Mouse (Mus musculus): ENCODE measurements at regions not wholly inside any gene's neighbourhood (a gene's known extent, or its start where the extent isn't known, plus 50 kb on each side); places are given as distances from the start of the nearest gene placed in this dataset.
A peak's percentile ranks its signal among the peaks of the same experiment; 100 is the strongest.

- Histone ChIP-seq H3K4me1 (ENCODE audit: control insufficient read depth, insufficient read depth, low read length) (peaks cover 3% of the 10 kb centered on the region), H3K4me2 (ENCODE audit: low read depth, low read length) (no peak overlapping the region), H3K36me3 (ENCODE audit: control insufficient read depth, insufficient read depth, low read length) (no peaks in the 10 kb centered on the region), H3K4me3 (ENCODE audit: low read depth, low read length) (no peak overlapping the region), H3K9me3 (ENCODE audit: control insufficient read depth, low read length) (no peaks in the 10 kb centered on the region), H3K27me3 (replicated peaks; ENCODE audit: control insufficient read depth, insufficient read depth, low read length) (no peaks in the 10 kb centered on the region), H3K9ac (ENCODE audit: low read depth, low read length) (no peak overlapping the region), H3K27ac (replicated peaks; ENCODE audit: low read depth, low read length) (no peak overlapping the region)
- no peak for ATAC-seq (ENCODE audit: low read depth)
- no peak for DNase-seq (ENCODE audit: low spot score)
- 63% methylated on average over 5 of the region's 5 CpGs for WGBS
Observed at GRCm38 (mm10) chr13:112193676-112194075, 94.6 kb upstream of the Ankrd55 start.

DNA sequence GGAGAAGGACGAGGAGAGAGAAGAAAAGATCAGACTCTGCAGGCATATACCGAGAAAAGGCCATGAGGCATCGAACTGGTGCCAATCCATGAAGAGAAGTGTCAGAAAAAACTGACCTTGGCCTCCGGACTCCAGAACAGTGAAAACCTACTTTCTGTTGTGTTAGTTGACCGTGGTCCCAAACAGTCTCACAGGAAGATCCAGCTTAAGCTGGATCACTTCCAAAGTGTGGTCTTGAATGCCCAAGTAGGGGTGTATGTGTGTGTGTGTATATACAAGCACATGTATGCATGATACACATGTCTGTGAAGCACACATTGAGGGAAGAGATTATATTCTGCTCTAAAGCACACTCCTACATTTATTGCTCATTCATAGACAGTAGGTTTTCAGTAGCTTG lies 93.3 kb upstream of the Ankrd55 start:
- 76% methylated on average over 5 of the region's 5 CpGs for WGBS

DNA sequence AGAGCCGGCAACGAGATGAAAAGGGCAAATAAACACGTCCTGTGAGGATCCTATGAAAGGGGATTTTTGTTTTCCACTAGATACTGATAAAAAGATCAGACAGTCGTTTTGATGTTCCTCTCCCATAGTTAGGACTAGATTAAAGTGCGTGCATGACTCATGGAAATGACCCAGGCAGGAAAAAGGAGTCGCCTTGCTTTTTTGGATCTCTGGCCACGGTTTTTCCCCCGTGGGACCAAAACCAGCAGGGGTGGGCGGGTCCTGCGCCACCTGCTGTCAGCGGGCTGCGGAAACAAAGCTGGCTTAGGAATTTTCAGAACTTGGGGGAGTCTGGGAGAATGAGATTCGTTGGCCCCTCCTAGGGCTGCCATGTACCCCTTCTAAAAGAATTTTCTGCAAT lies 91.5 kb upstream of the Ankrd55 start:
- whole genome bisulfite sequencing, result 3% methylated on average over 13 of the region's 13 CpGs
- no peaks in the 10 kb centered on the region; the same call in 1 of the 2 replicates for H3K4me1 ChIP-seq (ENCODE audit: control insufficient read depth, insufficient read depth, low read length)
- no peak for ATAC-seq (ENCODE audit: low read depth)
- 0 out of 2 replicates have a peak overlapping the region, but pooled peaks have one; percentile 2 for H3K4me3 ChIP-seq (ENCODE audit: low read depth, low read length)
- H3K4me2 ChIP-seq (ENCODE audit: low read depth, low read length), result peak overlapping the region; percentile 47
- peak; percentile 63 for DNase-seq (ENCODE audit: low spot score)
- no peaks in the 10 kb centered on the region for H3K36me3 ChIP-seq (ENCODE audit: control insufficient read depth, insufficient read depth, low read length)
- no peak overlapping the region for H3K9ac ChIP-seq (ENCODE audit: low read depth, low read length)
- H3K27me3 ChIP-seq (replicated peaks; ENCODE audit: control insufficient read depth, insufficient read depth, low read length), result no peaks in the 10 kb centered on the region
- no peaks in the 10 kb centered on the region for H3K9me3 ChIP-seq (ENCODE audit: control insufficient read depth, low read length)
- no peak overlapping the region for H3K27ac ChIP-seq (replicated peaks; ENCODE audit: low read depth, low read length)

More for the DNA sequence above, 93.3 kb upstream of the Ankrd55 start:
- H3K9ac ChIP-seq (ENCODE audit: low read depth, low read length), result no peak overlapping the region
- DNase-seq (ENCODE audit: low spot score), result no peak
- no peak for ATAC-seq (ENCODE audit: low read depth)
- H3K27me3 ChIP-seq (replicated peaks; ENCODE audit: control insufficient read depth, insufficient read depth, low read length), result no peaks in the 10 kb centered on the region
- H3K4me3 ChIP-seq (ENCODE audit: low read depth, low read length), result no peak overlapping the region
- H3K27ac ChIP-seq (replicated peaks; ENCODE audit: low read depth, low read length), result no peak overlapping the region
- H3K4me2 ChIP-seq (ENCODE audit: low read depth, low read length), result no peak overlapping the region
- H3K36me3 ChIP-seq (ENCODE audit: control insufficient read depth, insufficient read depth, low read length), result no peaks in the 10 kb centered on the region
- no peaks in the 10 kb centered on the region; the same call in 1 of the 2 replicates for H3K4me1 ChIP-seq (ENCODE audit: control insufficient read depth, insufficient read depth, low read length)
- H3K9me3 ChIP-seq (ENCODE audit: control insufficient read depth, low read length), result no peaks in the 10 kb centered on the region

DNA sequence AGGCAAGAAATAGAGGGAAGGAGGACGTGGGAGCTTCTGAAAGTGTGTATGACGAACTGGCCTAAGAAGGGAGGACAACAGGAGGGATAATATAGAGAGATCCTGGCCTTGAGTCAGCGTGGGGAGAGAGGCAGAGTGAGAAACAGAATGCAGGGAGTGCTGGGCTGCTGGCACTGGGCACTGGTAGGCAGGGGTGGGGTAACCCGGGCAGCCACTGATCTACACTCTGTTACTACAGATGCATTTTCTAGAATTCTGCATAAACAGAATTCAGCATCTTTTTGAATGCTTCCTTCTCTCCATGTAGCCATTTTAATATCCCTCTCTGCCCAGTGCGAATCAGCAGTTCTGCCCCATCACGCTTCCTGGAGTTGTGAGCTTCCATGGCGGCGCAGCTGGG lies 84.5 kb upstream of the Ankrd55 start:
- 84% methylated on average over 8 of the region's 8 CpGs for WGBS
- ATAC-seq (ENCODE audit: low read depth), result no peak
- peaks cover 4% of the 10 kb centered on the region; the same call in 1 of the 2 replicates for H3K4me1 ChIP-seq (ENCODE audit: control insufficient read depth, insufficient read depth, low read length)
- H3K4me3 ChIP-seq (ENCODE audit: low read depth, low read length), result no peak overlapping the region
- no peak overlapping the region for H3K27ac ChIP-seq (replicated peaks; ENCODE audit: low read depth, low read length)
- H3K36me3 ChIP-seq (ENCODE audit: control insufficient read depth, insufficient read depth, low read length), result no peaks in the 10 kb centered on the region
- no peaks in the 10 kb centered on the region for H3K27me3 ChIP-seq (replicated peaks; ENCODE audit: control insufficient read depth, insufficient read depth, low read length)
- DNase-seq (ENCODE audit: low spot score), result no peak
- no peak overlapping the region for H3K9ac ChIP-seq (ENCODE audit: low read depth, low read length)
- H3K4me2 ChIP-seq (ENCODE audit: low read depth, low read length), result no peak overlapping the region
- no peaks in the 10 kb centered on the region for H3K9me3 ChIP-seq (ENCODE audit: control insufficient read depth, low read length)

DNA sequence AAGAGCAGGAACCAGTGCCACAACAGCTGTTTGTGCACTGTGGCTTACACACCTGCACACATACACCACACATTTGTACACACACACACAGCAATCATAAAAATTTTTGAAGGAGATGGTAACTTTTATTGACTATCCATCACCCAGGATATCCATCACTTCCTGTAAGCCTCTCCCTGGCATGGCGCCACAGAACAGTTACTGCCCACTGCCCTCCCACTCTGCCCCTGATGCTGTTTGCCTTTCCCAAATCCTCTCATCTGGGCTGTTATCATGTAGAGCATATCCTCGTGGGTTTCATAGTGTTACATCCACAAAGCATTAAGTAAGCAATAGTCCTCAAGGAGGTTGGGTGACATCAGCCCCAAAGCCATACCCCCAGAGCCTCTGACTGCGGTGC lies 84.0 kb upstream of the Ankrd55 start:
- no peak overlapping the region for H3K9ac ChIP-seq (ENCODE audit: low read depth, low read length)
- peaks cover 4% of the 10 kb centered on the region; the same call in 1 of the 2 replicates for H3K4me1 ChIP-seq (ENCODE audit: control insufficient read depth, insufficient read depth, low read length)
- WGBS, result 77% methylated on average over 3 of the region's 3 CpGs
- H3K4me3 ChIP-seq (ENCODE audit: low read depth, low read length), result no peak overlapping the region
- DNase-seq (ENCODE audit: low spot score) (no peak), ATAC-seq (ENCODE audit: low read depth) (no peak)
- H3K4me2 ChIP-seq (ENCODE audit: low read depth, low read length), result no peak overlapping the region
- no peaks in the 10 kb centered on the region for H3K27me3 ChIP-seq (replicated peaks; ENCODE audit: control insufficient read depth, insufficient read depth, low read length)
- H3K9me3 ChIP-seq (ENCODE audit: control insufficient read depth, low read length), result no peaks in the 10 kb centered on the region
- H3K27ac ChIP-seq (replicated peaks; ENCODE audit: low read depth, low read length), result no peak overlapping the region
- no peaks in the 10 kb centered on the region for H3K36me3 ChIP-seq (ENCODE audit: control insufficient read depth, insufficient read depth, low read length)

GRCm38 (mm10) chr13:112204813-112205212 lies 83.4 kb upstream of the Ankrd55 start:
- ATAC-seq (ENCODE audit: low read depth), result peak; percentile 26; the same call in 1 of the 2 replicates
- WGBS, result 64% methylated on average over 5 of the region's 5 CpGs
- H3K9ac ChIP-seq (ENCODE audit: low read depth, low read length), result no peak overlapping the region
- no peaks in the 10 kb centered on the region for H3K27me3 ChIP-seq (replicated peaks; ENCODE audit: control insufficient read depth, insufficient read depth, low read length)
- peak; percentile 49 for DNase-seq (ENCODE audit: low spot score)
- H3K4me3 ChIP-seq (ENCODE audit: low read depth, low read length), result no peak overlapping the region
- no peak overlapping the region for H3K4me2 ChIP-seq (ENCODE audit: low read depth, low read length)
- peaks cover 4% of the 10 kb centered on the region; the same call in 1 of the 2 replicates for H3K4me1 ChIP-seq (ENCODE audit: control insufficient read depth, insufficient read depth, low read length)
- H3K36me3 ChIP-seq (ENCODE audit: control insufficient read depth, insufficient read depth, low read length), result no peaks in the 10 kb centered on the region
- H3K27ac ChIP-seq (replicated peaks; ENCODE audit: low read depth, low read length), result no peak overlapping the region
- H3K9me3 ChIP-seq (ENCODE audit: control insufficient read depth, low read length), result no peaks in the 10 kb centered on the region

- DNase-seq (ENCODE audit: low spot score) (no peak), ATAC-seq (ENCODE audit: low read depth) (no peak)
- Histone ChIP-seq H3K27me3 (replicated peaks; ENCODE audit: control insufficient read depth, insufficient read depth, low read length) (no peaks in the 10 kb centered on the region), H3K9me3 (ENCODE audit: control insufficient read depth, low read length) (no peaks in the 10 kb centered on the region), H3K36me3 (ENCODE audit: control insufficient read depth, insufficient read depth, low read length) (no peaks in the 10 kb centered on the region), H3K4me1 (ENCODE audit: control insufficient read depth, insufficient read depth, low read length) (peaks cover 4% of the 10 kb centered on the region; the same call in 1 of the 2 replicates), H3K4me2 (ENCODE audit: low read depth, low read length) (no peak overlapping the region), H3K27ac (replicated peaks; ENCODE audit: low read depth, low read length) (no peak overlapping the region), H3K4me3 (ENCODE audit: low read depth, low read length) (no peak overlapping the region), H3K9ac (ENCODE audit: low read depth, low read length) (no peak overlapping the region)
- 25% methylated on average over 12 of the region's 12 CpGs for WGBS
Observed at GRCm38 (mm10) chr13:112207617-112208235, 80.5 kb upstream of the Ankrd55 start.

DNA sequence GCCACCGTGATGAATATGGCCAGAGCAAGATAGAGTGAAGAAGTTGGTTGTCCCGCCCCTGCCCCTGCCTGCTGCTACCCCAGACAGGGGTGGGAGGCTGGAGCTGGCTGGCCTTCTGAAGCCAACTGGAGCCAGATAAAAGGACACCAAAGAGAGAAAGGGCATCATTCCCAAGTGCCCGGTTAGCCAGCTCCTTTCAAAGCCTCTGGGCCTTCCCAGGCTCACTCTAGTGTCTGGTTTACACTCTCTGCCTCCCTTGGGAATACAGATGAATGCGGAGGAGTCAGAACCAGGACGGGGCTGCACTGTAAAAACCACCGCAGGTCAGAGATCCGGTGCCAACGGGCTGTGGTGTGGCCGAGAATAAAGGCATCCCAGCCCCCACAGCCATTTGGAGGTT lies 76.4 kb upstream of the Ankrd55 start:
- Histone ChIP-seq H3K4me3 (ENCODE audit: low read depth, low read length) (no peak overlapping the region), H3K4me1 (ENCODE audit: control insufficient read depth, insufficient read depth, low read length) (peaks cover 4% of the 10 kb centered on the region; the same call in 1 of the 2 replicates), H3K27me3 (replicated peaks; ENCODE audit: control insufficient read depth, insufficient read depth, low read length) (no peaks in the 10 kb centered on the region), H3K27ac (replicated peaks; ENCODE audit: low read depth, low read length) (no peak overlapping the region), H3K36me3 (ENCODE audit: control insufficient read depth, insufficient read depth, low read length) (no peaks in the 10 kb centered on the region), H3K9ac (ENCODE audit: low read depth, low read length) (no peak overlapping the region), H3K4me2 (ENCODE audit: low read depth, low read length) (no peak overlapping the region), H3K9me3 (ENCODE audit: control insufficient read depth, low read length) (no peaks in the 10 kb centered on the region)
- DNase-seq (ENCODE audit: low spot score) (no peak), ATAC-seq (ENCODE audit: low read depth) (no peak)
- WGBS, result 60% methylated on average over 9 of the region's 9 CpGs

GRCm38 (mm10) chr13:112212391-112212790 lies 75.9 kb upstream of the Ankrd55 start:
- Histone ChIP-seq H3K9ac (ENCODE audit: low read depth, low read length) (no peak overlapping the region), H3K4me2 (ENCODE audit: low read depth, low read length) (no peak overlapping the region), H3K36me3 (ENCODE audit: control insufficient read depth, insufficient read depth, low read length) (no peaks in the 10 kb centered on the region), H3K4me1 (ENCODE audit: control insufficient read depth, insufficient read depth, low read length) (peaks cover 3% of the 10 kb centered on the region; the same call in 1 of the 2 replicates), H3K27ac (replicated peaks; ENCODE audit: low read depth, low read length) (no peak overlapping the region), H3K27me3 (replicated peaks; ENCODE audit: control insufficient read depth, insufficient read depth, low read length) (no peaks in the 10 kb centered on the region), H3K9me3 (ENCODE audit: control insufficient read depth, low read length) (no peaks in the 10 kb centered on the region), H3K4me3 (ENCODE audit: low read depth, low read length) (no peak overlapping the region)
- ATAC-seq (ENCODE audit: low read depth) (no peak), DNase-seq (ENCODE audit: low spot score) (no peak)
- 78% methylated on average over 12 of the region's 12 CpGs for WGBS
